Mouse (Mus musculus) cerebellum, adult 11 months (tissue): ENCODE data around the gene Bag6.

ENCODE experiments used
- DNase-seq: peaks from one replicate; pipeline ENCODE4 v3.0.0; 2022

Bag6 gene

DNA sequence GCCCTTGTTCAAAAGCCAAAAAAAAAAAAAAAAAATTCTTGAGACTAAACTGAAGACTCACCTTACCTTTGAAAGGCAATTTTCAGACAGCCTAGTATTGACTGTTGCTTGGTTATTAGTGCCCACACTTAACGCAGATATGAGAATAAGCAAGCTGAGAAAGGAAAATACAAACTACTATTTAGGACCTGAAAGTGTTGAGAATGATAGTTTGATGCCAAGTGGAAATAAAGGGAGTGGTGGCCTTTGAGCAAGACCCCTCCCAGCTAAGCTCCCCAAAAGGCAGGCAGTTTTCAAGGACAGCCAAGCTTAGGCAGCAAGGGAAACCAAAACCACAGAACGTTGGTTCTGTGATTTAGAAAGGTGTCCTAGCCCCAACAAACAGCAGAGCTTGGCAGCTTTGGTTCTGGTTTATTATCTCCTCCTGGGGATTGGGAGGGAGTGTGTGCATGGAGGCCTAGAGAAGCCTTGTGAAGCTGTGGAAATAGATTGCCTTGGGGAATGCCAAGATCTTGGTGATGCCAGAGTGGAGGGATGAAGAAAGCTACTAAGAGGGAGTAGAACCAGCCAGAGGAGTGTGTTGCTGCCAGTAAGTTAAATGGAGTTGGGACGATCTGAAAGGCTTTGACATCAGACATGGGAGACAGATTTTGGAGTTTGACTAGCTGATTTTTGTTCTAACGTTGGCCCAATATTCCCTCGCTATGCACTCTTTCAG is 13.1 kb downstream of the Bag6 start:
- DNase-seq, result no peak

DNA sequence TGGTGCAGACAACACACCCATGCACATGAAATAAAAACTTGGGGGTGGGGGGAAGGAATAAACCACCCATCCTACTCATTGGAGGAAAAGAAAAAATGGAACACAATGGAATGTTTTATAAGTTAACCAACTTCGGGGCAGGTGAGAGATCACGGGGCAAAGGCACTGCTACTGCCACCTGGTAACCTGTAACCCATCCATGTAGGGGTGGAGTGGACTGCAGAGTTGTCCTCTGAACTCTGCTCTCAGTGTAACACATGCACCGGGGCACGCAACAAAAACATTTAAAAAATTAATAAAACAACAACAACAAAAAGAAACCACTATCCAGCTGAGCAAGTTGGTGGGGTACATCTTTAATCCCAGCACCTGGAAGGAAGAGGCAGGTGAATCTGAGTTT is 17.1 kb downstream of the Bag6 start:
- no peak for DNase-seq

DNA sequence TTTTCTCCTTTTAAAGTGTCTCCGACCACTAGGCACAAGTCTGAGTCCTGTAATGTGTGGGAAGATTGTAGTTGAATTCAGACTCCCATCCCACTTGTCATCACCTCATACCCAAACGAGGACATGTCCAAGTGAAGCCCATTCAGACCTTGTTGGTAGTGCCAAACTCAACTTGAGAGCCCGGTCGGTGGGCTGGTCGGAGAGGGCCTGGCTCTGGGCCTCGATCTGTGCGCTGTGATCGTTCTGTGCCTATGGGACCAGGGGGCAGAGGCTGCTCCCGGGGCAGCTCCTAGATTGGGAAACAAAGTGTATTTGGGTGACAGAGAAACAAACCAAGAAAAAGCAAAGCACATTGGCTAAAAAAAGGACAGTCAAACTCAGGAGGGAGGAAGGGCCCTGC is 18.1 kb downstream of the Bag6 start:
- DNase-seq, result no peak

DNA sequence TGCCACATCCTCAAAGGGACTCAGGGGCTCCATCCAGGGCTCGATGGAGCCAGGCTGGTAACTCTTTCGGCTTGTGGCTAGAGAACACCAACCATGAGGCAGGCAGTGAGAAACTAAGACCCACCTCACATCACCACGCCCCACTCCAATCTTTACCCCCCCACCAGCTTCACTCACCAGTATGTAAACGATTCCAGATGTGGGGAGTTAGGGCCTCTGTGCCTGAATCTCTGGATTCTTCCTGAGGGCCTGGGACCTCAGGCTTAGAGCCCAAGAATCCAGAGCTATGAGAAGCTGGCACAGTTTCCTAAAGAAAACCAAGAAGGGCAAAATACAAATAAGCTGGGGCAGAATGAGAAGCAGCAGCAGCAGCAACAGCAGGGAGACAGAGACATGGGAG is 19.0 kb downstream of the Bag6 start:
- no peak for DNase-seq

DNA sequence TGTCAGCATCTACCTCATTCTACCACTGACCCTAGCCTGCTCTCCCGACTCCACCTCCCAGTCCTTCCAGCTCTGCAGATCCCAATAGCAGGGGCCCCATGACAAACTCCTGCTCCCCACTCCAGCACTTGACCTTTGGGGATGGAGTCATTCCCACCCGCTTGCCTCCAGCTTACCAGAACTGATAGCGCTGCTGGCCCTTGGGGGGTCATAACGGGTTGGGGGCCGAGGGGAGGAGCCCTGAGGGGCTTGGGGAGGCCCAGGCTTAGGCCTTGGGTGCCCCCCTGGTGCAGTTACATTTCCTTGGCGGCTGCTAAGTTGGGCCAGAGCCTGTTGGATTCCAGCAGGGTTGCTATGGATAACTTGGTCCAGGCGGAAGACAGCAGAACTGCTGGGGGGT is 19.6 kb downstream of the Bag6 start:
- DNase-seq, result no peak

DNA sequence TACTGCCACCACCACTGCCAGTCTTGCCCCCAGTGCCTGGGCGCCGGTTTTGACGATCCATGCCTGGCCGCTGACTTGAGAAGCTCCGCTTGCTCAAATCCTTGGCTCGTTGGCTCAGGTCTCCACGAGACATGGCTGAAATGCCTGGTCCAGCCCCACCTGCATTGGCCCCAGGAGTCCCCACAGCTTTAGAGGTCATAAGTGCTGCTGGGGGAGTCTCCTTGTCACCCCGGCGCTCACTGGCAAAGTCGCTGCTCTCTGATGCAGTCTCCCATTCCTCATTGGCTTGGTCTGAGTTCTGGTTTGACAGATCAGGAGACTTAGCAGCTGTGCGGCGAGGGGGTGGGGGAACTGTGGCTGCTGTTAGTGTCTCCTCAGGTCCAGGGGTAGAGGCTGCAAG is 20.5 kb downstream of the Bag6 start:
- DNase-seq, result no peak

DNA sequence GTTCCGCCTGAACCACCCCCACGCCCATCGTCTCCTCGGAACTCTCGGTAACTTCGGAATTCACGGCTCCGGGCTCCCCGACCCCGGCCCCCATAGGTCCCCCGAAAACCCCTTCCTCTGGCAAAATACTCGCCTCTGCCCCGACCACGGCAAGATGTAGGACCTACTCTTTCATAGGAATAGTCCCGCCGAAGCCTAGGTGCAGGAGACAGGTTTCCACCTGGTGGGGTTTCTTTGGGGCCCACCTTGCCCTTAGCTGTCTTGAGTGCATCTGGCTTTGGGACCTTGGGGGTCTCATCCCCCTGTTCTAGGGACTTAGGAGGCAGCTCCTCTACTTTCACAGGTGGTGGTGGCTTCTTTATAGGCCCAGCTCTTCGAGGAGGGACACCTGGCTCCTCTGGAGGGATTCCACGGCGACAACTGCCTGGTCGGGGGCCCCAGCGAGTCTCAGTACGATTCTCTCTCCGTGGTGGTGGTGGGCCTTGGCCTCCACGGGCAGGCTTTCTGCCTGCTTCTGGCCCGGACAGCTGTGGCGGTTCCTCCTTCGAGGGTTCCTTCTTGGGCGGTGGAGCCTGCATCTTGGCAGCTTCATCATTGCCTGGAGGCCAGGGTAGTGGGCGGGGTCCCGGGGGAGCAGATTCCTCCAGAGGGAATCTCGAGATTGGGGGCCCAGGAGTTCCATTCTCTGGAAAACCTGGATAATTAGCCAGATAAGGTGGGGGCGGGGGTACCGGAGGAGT is 21.7 kb downstream of the Bag6 start:
- no peak for DNase-seq

DNA sequence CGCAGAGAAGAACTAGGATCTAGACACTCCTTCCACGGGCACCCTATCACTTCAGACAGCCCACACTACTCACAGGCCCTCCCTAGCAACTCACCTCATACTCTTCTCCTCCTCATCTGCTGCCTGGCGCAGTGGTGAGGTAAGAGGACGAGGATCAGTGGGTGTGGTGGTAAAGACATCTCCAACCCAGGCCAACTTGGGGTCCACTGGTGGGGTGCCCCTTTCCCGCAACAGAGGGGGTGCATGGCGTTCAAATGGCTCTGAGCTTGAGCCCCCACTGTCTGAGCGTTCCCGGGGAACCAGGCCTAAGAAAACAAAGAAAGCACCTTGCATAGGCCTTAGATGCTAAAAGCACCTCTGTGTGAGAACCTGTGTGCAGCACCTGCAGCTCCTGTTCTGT is 22.3 kb downstream of the Bag6 start:
- DNase-seq, result no peak

DNA sequence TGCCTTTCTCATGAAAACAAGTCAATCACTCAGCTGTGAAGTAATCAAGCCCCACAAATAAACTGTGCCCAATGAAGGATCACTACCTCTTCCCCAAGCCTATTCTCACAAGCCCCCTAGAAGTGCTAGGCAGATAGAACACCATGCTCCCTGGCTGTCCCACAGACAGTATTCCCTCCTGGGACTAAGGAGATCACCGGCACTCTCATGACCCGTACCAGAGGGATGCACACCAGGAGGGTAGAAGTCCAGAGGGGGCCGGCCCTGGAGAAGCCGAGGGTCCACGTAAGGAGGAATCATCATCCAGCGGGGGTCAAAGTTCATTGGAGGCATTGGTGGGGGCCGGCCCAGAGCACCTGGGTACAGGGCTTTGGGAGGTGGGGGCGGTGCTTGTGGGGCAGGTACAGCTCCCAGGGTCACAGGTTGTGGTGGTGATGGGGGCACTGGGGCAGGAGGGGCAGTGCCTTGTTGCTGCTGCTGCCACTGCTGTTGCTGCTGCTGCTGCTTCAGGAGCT is 22.7 kb downstream of the Bag6 start:
- DNase-seq, result no peak

DNA sequence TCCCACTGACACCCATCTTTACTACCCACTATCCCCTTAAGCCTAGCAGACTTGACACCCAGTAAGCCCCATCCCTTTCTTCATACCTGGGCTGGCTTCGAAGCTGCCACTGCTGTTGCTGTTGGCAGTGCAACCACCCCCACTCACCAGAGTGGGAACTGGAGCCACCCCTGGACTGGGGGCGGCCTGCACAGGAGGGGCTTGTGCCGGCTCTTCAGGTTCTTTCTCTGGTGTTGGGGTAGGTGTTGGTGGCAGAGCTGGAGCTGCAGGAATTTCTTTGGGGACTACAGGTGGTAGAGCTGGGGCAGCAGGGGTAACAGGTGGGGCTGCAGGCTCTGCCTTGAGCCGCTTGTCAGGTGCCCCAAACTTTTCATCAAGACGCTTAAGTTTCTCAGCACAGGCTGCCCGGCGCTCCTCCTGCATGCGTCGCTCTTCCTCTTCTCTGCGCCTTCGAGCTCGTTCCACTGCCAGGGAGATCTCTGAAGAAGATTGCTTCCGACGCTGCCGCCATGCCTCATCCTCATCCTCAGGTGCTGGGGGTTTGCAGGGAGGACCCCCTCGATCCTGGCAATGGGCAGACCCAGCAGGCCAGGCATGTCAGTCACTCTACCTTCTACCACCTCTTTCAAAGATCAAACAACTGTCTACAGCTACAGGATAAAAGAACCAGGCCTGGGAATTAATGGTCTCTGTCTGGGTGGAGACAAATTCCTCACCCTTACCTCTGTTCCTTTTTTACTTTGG is 24.0 kb downstream of the Bag6 start:
- no peak for DNase-seq

DNA sequence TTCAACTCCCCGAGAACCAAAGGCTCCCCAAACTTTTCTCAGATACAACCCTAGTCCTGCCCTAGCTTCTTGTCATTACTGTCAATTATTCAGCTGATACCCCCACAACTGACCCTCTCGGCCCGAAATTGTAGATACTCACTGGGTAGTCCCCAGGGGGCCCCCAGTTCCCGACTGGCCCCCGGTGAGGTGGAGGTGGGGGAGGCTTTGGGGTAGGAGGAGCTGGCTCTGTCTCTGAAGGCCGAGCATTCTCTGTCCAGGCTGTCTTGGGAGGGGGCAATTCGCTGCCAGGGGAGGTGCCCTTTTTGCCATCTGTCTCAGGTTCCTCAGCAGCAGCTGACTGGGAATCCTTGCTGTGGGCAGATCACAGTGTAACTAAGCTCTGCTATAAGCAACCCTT is 24.7 kb downstream of the Bag6 start:
- DNase-seq, result no peak

DNA sequence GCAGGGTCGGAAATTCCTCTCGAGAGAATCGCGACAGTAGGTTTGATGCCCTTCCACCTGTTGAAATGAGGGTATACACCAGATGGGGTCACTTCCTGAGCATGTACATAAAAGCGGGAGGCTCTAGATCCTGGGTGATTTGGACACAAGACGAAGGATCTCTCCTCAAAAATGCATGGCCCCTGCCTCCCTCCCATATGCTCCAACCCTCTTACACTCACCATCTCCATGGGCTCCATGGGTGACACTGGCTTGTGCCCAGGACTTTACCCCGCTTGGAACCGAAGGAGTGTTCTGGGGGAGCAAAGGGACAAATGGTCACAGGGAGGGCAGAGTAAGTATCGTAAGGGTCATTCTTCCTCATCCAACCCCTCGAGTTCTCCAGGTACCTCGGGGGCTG is 26.4 kb downstream of the Bag6 start:
- DNase-seq, result no peak

DNA sequence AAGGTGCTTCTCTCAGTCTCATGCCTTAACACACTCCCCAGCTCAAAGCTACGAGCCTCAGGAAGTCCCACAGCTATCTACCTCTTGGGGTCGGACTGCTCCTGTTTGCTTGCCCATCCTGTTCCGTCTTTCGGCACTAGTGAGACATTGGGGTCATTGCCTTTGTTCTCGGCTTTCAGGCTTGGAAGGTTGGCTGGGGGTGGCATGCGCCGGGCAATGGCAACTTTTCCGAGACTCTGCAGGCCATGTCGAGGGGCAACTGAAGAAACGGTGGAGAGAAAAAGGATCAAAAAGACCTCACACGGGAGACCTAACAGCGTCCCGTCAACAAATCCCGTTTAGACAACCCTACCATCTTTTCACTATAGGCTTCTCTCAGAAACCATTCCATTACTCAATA is 27.1 kb downstream of the Bag6 start:
- DNase-seq, result no peak

DNA sequence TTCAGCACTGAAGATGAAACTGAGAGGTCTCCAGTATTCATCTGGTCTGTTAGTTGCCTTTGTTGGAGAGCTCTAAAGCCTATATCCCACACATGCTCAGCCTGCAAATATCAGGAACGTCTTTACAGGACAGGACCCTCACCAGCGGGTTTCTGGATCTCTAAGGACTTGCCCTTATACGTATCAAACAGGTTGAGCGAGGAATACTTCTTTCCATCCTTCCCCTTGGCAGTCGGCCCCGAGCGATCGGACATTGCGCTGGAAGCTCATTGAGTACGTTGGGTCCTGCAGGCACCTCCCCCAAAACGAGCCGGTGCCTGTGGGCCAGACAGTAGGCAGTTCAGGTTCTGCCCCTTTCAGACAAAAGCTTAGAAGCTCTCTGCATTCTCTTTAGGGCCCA is 27.8 kb downstream of the Bag6 start:
- no peak for DNase-seq

DNA sequence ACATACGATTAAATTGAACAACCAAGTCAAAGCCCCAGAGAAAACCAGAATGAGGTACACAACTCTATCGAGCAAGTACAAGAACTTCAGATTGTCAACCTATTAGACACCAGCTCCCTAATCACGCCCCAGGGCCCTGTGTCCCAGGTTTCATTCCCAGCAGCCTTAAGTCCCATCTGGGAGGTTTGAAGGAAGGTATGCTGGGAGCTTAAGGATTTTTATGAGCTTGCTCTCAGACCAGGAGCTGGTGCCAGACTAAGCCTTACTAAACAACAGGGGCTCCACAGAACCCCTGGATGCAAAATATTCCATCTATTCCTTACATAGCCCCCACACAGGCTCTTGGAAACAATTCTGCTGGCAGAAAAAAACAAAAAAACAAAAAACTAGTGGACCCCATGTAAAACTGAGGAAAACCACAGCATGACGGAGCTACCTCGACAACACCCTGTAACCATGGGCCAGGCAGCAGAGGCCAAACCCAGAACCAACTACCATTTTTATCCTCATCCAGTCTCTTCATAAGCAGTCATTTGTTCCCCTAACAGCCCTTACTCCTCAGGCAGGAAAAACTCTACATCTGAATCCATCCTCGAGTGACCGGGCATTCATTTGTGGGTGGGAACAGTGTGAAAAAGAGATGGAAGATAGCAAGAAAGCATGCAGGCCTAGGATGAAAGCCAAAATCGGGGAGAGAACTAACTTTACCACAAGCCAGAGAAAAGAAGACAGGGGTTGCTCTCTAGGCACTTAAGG is 28.5 kb downstream of the Bag6 start:
- DNase-seq, result no peak

DNA sequence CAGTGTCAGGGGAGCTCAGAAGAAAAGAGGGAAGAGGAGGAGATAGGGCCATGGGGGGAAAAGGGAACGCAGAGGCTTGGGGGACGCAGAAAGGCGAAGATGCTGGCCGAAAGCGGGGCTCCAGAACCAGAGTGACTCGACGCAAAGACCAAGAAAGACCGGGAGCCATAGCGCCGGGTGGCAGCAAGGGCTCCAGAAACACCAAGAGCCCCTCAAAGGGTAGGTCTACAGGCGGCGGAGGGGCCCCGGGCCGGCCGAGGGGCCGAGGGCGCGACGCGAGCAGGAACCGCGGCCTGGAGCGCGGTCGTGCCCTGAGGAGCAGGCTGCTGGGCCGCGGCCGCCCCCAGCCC is 29.2 kb downstream of the Bag6 start:
- DNase-seq, result peak; percentile 50

DNA sequence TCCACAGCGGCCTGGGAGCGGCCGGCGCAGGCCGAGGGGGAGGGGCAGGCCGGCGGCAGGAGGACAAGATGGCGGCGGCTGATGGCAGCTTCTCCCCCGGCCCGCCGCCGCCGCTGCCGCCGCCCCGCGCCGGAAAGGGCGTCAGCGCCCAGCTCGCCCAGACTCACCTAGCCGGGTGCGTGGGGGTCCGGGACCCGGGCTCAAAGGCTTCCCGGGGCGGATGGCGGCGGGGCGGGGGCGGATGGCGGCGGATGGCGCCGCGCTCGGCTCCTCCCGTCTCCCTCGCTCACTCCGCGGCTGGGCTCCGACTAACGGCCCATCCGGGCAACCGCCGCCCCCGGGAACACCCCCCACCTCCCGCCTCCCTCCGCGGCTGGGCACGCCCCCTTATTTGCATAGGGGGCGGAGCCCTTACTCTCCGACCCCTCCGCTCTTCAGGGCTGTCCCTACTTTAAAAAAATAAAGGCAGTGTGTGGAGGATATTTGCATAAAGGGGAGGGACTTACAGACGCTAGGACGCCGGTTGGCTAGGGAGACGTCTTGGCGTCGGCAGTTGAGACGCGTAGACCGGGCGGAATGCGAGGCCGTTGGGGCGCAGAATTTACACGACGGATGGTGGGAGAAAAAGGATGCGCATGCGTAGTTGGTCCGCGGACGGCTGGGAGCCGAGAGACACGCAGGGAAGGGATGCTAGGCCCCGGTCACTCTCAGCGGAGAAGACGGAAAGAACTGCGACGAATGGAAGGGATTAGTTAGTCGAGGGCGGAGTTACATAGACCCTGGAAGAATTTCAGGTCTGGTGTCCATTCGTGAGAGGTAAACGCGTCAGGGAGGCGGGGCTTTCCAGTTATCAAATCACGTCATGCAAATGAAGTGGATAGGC is 29.8 kb downstream of the Bag6 start, which contains the start of gene Prrc2a:
Gene Prrc2a (minus strand): TSS at position 330 of the 883 bp plus-strand sequence.
- peak; percentile 99 for DNase-seq

DNA sequence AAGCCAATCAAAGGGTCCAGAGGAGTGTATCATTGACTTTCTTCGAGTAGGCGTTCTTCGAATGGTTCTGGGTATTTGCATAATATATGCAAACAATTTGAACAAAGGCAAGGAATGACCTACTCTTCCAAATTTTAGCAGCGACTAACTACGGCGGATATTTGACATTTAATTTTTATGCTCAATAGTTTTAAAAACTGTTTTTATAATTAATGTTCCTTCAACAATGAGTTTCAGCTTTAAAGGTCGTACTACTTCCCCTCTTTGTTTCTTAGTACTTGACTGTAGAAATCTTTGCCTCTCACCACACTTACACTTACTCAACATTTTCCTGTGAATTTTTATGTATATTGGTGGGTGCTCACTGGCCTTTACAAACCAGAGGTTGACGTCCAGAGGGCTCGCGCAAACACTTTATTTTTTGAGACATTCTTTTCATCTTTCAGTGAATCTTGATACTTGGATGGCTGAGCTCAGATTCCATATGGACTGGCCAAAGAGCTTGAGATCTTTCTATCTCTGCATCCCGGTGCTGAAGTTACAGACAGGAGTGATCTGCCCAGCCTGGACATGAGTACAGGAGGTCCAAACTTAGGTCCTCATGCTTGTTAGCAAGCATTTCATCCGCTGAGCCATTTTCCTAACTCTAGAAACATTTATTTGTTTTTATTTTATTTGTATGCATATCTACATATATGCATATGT is 30.6 kb downstream of the Bag6 start:
- DNase-seq, result no peak

DNA sequence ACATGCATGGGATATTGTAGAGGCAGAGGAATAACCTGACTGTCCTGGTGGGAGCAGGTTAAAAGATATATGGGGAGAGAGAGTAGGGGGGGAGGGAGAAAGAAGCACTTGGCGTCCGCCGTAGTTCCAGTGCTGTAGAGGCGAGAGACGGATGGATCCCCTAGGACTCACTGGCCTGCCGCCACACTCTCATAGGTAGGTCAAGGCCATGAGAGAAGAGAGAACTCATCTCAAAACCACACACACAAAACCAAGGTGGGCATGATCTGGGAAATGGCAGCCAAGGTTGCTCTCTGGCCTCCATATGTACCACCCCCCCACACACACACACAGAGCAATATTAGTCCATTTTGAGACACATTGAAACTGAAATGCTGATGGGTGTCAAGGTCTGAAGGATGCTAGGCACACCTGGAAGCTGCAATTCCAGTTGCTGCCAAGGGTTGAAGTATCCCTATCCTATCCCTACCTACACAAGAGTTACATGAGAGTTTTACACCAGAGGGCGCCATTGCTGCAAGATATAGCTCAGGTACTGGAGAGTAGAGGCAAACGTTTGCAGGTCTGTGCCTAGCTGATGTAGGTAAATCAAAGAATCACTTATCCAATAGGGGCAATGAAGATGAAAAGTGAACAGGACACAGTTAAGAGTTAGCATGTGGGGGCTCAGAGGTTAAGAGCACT is 31.5 kb downstream of the Bag6 start:
- peak; percentile 60 for DNase-seq

DNA sequence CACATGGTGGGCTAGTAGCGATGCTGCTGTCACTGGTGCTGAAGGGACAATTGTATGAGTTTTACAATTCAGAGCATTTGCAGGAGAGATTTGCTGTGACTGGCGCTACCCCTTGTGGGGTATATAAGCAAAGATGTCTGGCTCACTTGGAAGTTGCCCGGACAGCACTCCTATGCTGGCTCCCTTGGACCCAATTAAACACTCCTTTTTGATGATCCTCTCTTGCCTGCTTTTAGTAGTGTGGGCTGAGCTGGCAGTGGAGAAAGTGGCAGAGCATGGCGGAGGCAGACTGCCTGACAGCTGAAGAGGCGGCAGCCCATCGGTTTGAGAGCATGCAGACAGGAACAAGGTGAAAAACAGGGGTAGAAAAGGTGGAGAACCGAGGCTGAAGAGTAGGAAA is 32.8 kb downstream of the Bag6 start:
- no peak for DNase-seq
